Mouse (Mus musculus) CH12.LX (cell line): ENCODE results near the gene Calcoco2. TPM values are rescaled to one million over a fixed set of nuclear protein-coding genes. Genes with fewer than 3 reads are reported as not detected.

Experiments
- DNase-seq: peaks from one replicate; pipeline ENCODE4 v3.0.0-alpha.2; 2013; ENCODE audit errors: extremely low read depth
- H3K27ac ChIP-seq: 2 replicates; pipeline ENCODE4 v1.5.1; 2012; ENCODE audit warnings: low read depth, mild to moderate bottlenecking, control low read depth, moderate library complexity; ENCODE audit not compliant: insufficient read depth
- H3K27me3 ChIP-seq: replicated peaks from 2 replicates; pipeline ENCODE3; 2012; ENCODE audit warnings: inconsistent platforms
- H3K36me3 ChIP-seq, 2 experiments: replicated peaks in 1 of 2; 2 replicates each; pipeline versions ENCODE3 to v1.6.1; 2012; ENCODE audit warnings: inconsistent platforms in 1 of 2, low read length in 1 of 2, mild to moderate bottlenecking in 1 of 2, mixed read lengths in 1 of 2, moderate library complexity in 1 of 2; ENCODE audit not compliant: control insufficient read depth in 1 of 2, insufficient read depth in 1 of 2
- H3K4me1 ChIP-seq, 2 experiments: 2 replicates each; pipeline ENCODE4 v1.6.1; 2012; ENCODE audit warnings: inconsistent platforms in 1 of 2, moderate library complexity in 1 of 2; ENCODE audit not compliant: insufficient read depth in 2 of 2, control insufficient read depth in 1 of 2
- H3K4me2 ChIP-seq: 2 replicates; pipeline ENCODE4 v1.6.1; 2012; ENCODE audit warnings: low read depth, mild to moderate bottlenecking, control low read depth; ENCODE audit not compliant: poor library complexity, insufficient read depth, severe bottlenecking
- H3K4me3 ChIP-seq, 3 experiments: fragments of 150-350 bp in 1 of 3; sonication (generic) in 1 of 3; replicated peaks in 1 of 3; 2 replicates each; pipeline versions ENCODE3 to v1.5.1; 2011 to 2012; ENCODE audit warnings: low read depth in 2 of 3, low read length in 2 of 3, mild to moderate bottlenecking in 2 of 3, moderate library complexity in 2 of 3, control low read depth in 1 of 3, improper control_type of control experiment in 1 of 3, inconsistent platforms in 1 of 3, mixed read lengths in 1 of 3; ENCODE audit not compliant: poor library complexity in 1 of 3
- H3K79me2 ChIP-seq: replicated peaks from 2 replicates; pipeline ENCODE4 v1.6.1; 2012; ENCODE audit warnings: mild to moderate bottlenecking, moderate library complexity; ENCODE audit not compliant: control insufficient read depth, poor library complexity, insufficient read depth, severe bottlenecking; ENCODE audit errors: extremely low read depth
- H3K9ac ChIP-seq: 2 replicates; pipeline ENCODE4 v1.6.1; 2012; ENCODE audit warnings: low read depth, mild to moderate bottlenecking, control low read depth, moderate library complexity; ENCODE audit not compliant: insufficient read depth
- H3K9me3 ChIP-seq: replicated peaks from 2 replicates; pipeline ENCODE3; 2012; ENCODE audit warnings: low read length, inconsistent platforms, mixed read lengths
- CHD1 ChIP-seq: IDR thresholded peaks from 2 replicates; pipeline ENCODE4 v1.6.1; 2012; ENCODE audit warnings: low read depth, low read length, improper control_type of control experiment, inconsistent platforms
- CHD2 ChIP-seq: IDR thresholded peaks from 2 replicates; pipeline ENCODE4 v1.6.1; 2011; ENCODE audit warnings: low read length, improper control_type of control experiment
- CTCF ChIP-seq, 2 experiments: IDR thresholded peaks in 1 of 2; conservative IDR thresholded peaks in 1 of 2; 2 replicates each; pipeline ENCODE4 v1.5.1; 2011 to 2012; ENCODE audit warnings: low read depth in 2 of 2, low read length in 2 of 2, improper control_type of control experiment in 1 of 2, inconsistent platforms in 1 of 2, mild to moderate bottlenecking in 1 of 2, moderate library complexity in 1 of 2
- ELF1 ChIP-seq: IDR thresholded peaks from 2 replicates; pipeline ENCODE4 v1.6.1; 2014; ENCODE audit warnings: low read depth, mild to moderate bottlenecking, inconsistent platforms, low read length, improper control_type of control experiment
- EP300 ChIP-seq: IDR thresholded peaks from 2 replicates; pipeline ENCODE4 v1.6.1; 2011; ENCODE audit warnings: low read length, improper control_type of control experiment
- GABPA ChIP-seq: IDR thresholded peaks from 2 replicates; pipeline ENCODE4 v1.6.1; 2012; ENCODE audit warnings: low read depth, low read length, improper control_type of control experiment, inconsistent platforms; ENCODE audit not compliant: insufficient replicate concordance
- HCFC1 ChIP-seq: IDR thresholded peaks from 2 replicates; pipeline ENCODE4 v1.6.1; 2012; ENCODE audit warnings: low read depth, mild to moderate bottlenecking, inconsistent platforms, low read length, improper control_type of control experiment
- JUN ChIP-seq: IDR thresholded peaks from 2 replicates; pipeline ENCODE4 v1.6.1; 2011; ENCODE audit warnings: low read depth, mild to moderate bottlenecking, low read length, improper control_type of control experiment, moderate library complexity; ENCODE audit not compliant: insufficient read depth
- MAX ChIP-seq: IDR thresholded peaks from 2 replicates; pipeline ENCODE4 v1.6.1; 2011; ENCODE audit warnings: low read length, improper control_type of control experiment
- MAZ ChIP-seq: IDR thresholded peaks from 2 replicates; pipeline ENCODE4 v1.6.1; 2012; ENCODE audit warnings: low read depth, mild to moderate bottlenecking, inconsistent platforms, low read length, improper control_type of control experiment, moderate library complexity
- MXI1 ChIP-seq: IDR thresholded peaks from 2 replicates; pipeline ENCODE4 v1.6.1; 2011; ENCODE audit warnings: mild to moderate bottlenecking, low read depth, low read length, improper control_type of control experiment
- MYC ChIP-seq: IDR thresholded peaks from 2 replicates; pipeline ENCODE4 v1.6.1; 2011; ENCODE audit warnings: low read depth, mild to moderate bottlenecking, improper control_type of control experiment, low read length
- NELFE ChIP-seq: IDR thresholded peaks from 2 replicates; pipeline ENCODE4 v1.6.1; 2011; ENCODE audit warnings: low read depth, low read length, improper control_type of control experiment
- PAX5 ChIP-seq: IDR thresholded peaks from 2 replicates; pipeline ENCODE4 v1.6.1; 2012; ENCODE audit warnings: low read length, inconsistent platforms, mixed read lengths
- RAD21 ChIP-seq: IDR thresholded peaks from 2 replicates; pipeline ENCODE4 v1.6.1; 2011; ENCODE audit warnings: low read depth, mild to moderate bottlenecking, low read length, improper control_type of control experiment, moderate library complexity
- SMC3 ChIP-seq: IDR thresholded peaks from 2 replicates; pipeline ENCODE4 v1.6.1; 2011; ENCODE audit warnings: low read depth, low read length, improper control_type of control experiment
- TCF12 ChIP-seq: IDR thresholded peaks from 2 replicates; pipeline ENCODE4 v1.6.1; 2014; ENCODE audit warnings: low read depth, mild to moderate bottlenecking, inconsistent platforms, low read length, improper control_type of control experiment
- UBTF ChIP-seq: IDR thresholded peaks from 2 replicates; pipeline ENCODE4 v1.6.1; 2012; ENCODE audit warnings: low read depth, mild to moderate bottlenecking, inconsistent platforms, low read length, improper control_type of control experiment, moderate library complexity
- USF1 ChIP-seq: IDR thresholded peaks from 2 replicates; pipeline ENCODE4 v1.6.1; 2014; ENCODE audit warnings: low read depth, mild to moderate bottlenecking, inconsistent platforms, low read length, improper control_type of control experiment
- USF2 ChIP-seq: conservative IDR thresholded peaks from 2 replicates; pipeline ENCODE4 v1.6.1; 2011; ENCODE audit warnings: low read depth, low read length, improper control_type of control experiment
- ZC3H11A ChIP-seq: IDR thresholded peaks from 2 replicates; pipeline ENCODE4 v1.6.1; 2012; ENCODE audit warnings: low read depth, mild to moderate bottlenecking, inconsistent platforms, low read length, improper control_type of control experiment
- ZMIZ1 ChIP-seq: IDR thresholded peaks from 2 replicates; pipeline ENCODE4 v1.6.1; 2012; ENCODE audit warnings: low read depth, mild to moderate bottlenecking, inconsistent platforms, low read length, improper control_type of control experiment
- dilution Hi-C: fragments of 300-500 bp; cut with MboI; formaldehyde crosslinking; loops from 2 replicates; pipeline ENCODE4 v1.14.3; 2020; ENCODE audit warnings: low sequenced_read_pairs; ENCODE audit not compliant: extremely low pct_unique_long_range_greater_than_20kb, extremely low pct_ligation_motif_present
- in situ Hi-C: fragments of 300-500 bp; cut with MboI; formaldehyde crosslinking; loops from 3 replicates; pipeline ENCODE4 v1.14.3; 2019; ENCODE audit warnings: low sequenced_read_pairs, low pct_ligation_motif_present, low pct_unique_long_range_greater_than_20kb, mixed read lengths
- polyA plus RNA-seq: library from polyadenylated mRNA; unstranded; fragments of >175 nt; gene quantifications from 2 replicates; pipeline ENCODE4 v1.2.1, GENCODE M21; 2012; ENCODE audit warnings: low read depth; ENCODE audit not compliant: insufficient read length
- total RNA-seq, 2 experiments: library from RNA; depleted of rRNA; stranded (reverse); fragments of 300-350 nt in 1 of 2; fragments of >200 nt in 1 of 2; gene quantifications; 2 replicates each; pipeline ENCODE4 v1.2.3; 2012 to 2014

The Calcoco2 gene
- total and polyA plus RNA-seq, 3 experiments: not detected

DNA sequence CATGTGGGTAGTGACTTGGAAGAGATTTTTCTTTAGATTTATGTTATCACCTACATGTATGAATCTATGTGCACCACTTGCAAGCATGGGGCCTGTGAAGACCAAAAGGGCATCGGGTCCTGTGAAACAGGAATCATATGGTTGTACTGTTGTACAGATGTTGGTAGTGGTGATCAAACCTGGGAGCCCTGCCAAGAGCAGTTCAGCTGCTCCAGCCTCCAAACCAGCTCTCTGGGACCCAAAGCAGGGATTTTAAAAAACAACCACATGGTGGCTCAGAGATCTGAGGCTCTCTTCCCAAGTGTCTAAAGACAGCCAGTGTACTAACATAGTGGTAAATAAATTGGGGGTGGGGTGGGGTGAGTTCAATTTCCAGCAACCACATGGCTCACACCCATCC is 3.4 kb downstream of the Calcoco2 start:
- no peak overlapping the region for H3K27ac ChIP-seq
- H3K4me1 ChIP-seq: no peaks in the 10 kb centered on the region
- no peaks in the 10 kb centered on the region for H3K36me3 ChIP-seq
- TF ChIP-seq ELF1: no peak
- TF ChIP-seq, all 38 proteins: peak for 0
- Histone ChIP-seq H3K4me2 (no peak overlapping the region), H3K4me3 (no peak overlapping the region), H3K27me3 (peaks cover 57% of the 10 kb centered on the region), H3K9me3 (no peaks in the 10 kb centered on the region), H3K9ac (no peak overlapping the region), H3K79me2 (no peaks in the 10 kb centered on the region)
- dilution Hi-C loops (no loop called here), in situ Hi-C loops (no loop called here)
- no peak for DNase-seq

GRCm38 (mm10) chr11:96093361-96093760 is 18.4 kb downstream of the Calcoco2 start:
- Histone ChIP-seq H3K4me3 (no peak overlapping the region), H3K27ac (no peak overlapping the region), H3K4me1 (no peaks in the 10 kb centered on the region), H3K9me3 (peaks cover 2% of the 10 kb centered on the region), H3K79me2 (no peaks in the 10 kb centered on the region), H3K27me3 (peaks cover 46% of the 10 kb centered on the region), H3K4me2 (no peak overlapping the region), H3K9ac (no peak overlapping the region), H3K36me3 (no peaks in the 10 kb centered on the region)
- in situ Hi-C loops: loop anchor here (5.0 kb wide), 3 partner anchors 39 to 139 kb away; partner anchors contain the start of gene Ttll6
- peak; percentile 92 to 98 for TF ChIP-seq CTCF (conservative IDR thresholded peaks at IDR 0.05 in 1 of 2, IDR thresholded peaks at IDR 0.05 in 1 of 2; ENCODE audit: low read depth in 2 of 2, low read length in 2 of 2)
- TF ChIP-seq EP300: no peak
- no peak for TF ChIP-seq ZMIZ1
- TF ChIP-seq RAD21: peak; percentile 99
- no peak for TF ChIP-seq UBTF
- peak; percentile 40; the same call in 1 of the 2 replicates for TF ChIP-seq ZC3H11A
- TF ChIP-seq MAX: no peak
- 0 out of 2 replicates have a peak, but pooled peaks have one; percentile 16 for TF ChIP-seq ELF1
- peak; percentile 90 for TF ChIP-seq SMC3
- dilution Hi-C loops: no loop called here
- peak; percentile 58 for DNase-seq

DNA sequence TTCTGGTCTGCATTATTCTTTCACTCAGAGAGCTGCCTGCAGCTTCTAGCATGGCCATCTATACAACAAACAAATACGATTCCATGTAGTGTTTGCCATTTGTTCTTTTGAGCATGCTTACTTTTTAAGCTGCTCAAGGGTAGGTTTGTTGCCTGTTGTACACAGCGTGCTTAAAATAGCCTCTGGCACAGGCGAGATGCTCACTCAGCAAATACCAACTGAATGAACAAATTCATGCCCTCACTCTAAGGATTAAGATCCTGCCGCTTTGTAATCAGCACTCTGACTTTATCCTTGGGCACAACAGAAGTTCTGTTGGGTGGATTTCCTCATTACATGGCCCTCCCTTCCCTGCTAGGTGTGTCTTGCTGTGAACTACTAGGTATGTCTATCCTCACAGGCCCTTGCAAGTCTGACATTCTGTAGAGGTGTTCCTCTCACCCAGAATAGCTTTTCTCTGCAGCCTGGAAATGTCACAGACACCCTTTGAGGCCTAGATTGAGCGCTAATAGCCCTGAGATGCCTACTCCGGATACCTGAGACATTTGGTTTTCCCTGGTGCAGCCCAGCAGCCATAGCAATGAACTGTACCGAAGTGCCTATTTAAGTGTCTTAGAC is 19.0 kb downstream of the Calcoco2 start:
- no peaks in the 10 kb centered on the region for H3K79me2 ChIP-seq
- H3K27ac ChIP-seq: no peak overlapping the region
- no peak overlapping the region for H3K4me2 ChIP-seq
- no peaks in the 10 kb centered on the region for H3K4me1 ChIP-seq
- in situ Hi-C loops: loop anchor here (5.0 kb wide), 3 partner anchors 40 to 140 kb away; partner anchors contain the start of gene Ttll6
- TF ChIP-seq MAZ: no peak
- no peak for TF ChIP-seq UBTF
- no peak for TF ChIP-seq PAX5
- no peak for TF ChIP-seq CHD1
- no peak for TF ChIP-seq USF2
- TF ChIP-seq NELFE: no peak
- TF ChIP-seq TCF12: no peak
- TF ChIP-seq MXI1: no peak
- TF ChIP-seq CTCF (conservative IDR thresholded peaks at IDR 0.05 in 1 of 2, IDR thresholded peaks at IDR 0.05 in 1 of 2; ENCODE audit: low read depth in 2 of 2, low read length in 2 of 2): no peak
- TF ChIP-seq GABPA: no peak
- no peak for TF ChIP-seq HCFC1
- no peak for TF ChIP-seq USF1
- no peak for TF ChIP-seq MYC
- TF ChIP-seq JUN: no peak
- no peak for TF ChIP-seq SMC3
- no peak for TF ChIP-seq CHD2
- TF ChIP-seq ELF1: no peak
- no peak for TF ChIP-seq EP300
- DNase-seq: no peak
- H3K9ac ChIP-seq: no peak overlapping the region
- H3K27me3 ChIP-seq: peaks cover 41% of the 10 kb centered on the region
- dilution Hi-C loops: no loop called here
- peaks cover 7% of the 10 kb centered on the region for H3K9me3 ChIP-seq
- no peaks in the 10 kb centered on the region for H3K36me3 ChIP-seq
- H3K4me3 ChIP-seq: no peak overlapping the region
